Mouse (Mus musculus) natural killer cell, adult 2 months (primary cell): ENCODE measurements around the gene Dnase2b.

Experiments used
- DNase-seq, 2 experiments: peaks; one replicate each; pipeline ENCODE4 v3.0.0; 2022; ENCODE audit warnings: low spot score in 2 of 2

Gene Dnase2b

GRCm38 (mm10) chr3:146570148-146570782 is 45.1 kb downstream of the Dnase2b start, which contains the start of gene Uox:
Uox (plus strand) TSS chr3:146570426.
- DNase-seq: no peak

- no peak for DNase-seq
These were observed 45.8 kb downstream of the Dnase2b start for GRCm38 (mm10) chr3:146569594-146569993.

- DNase-seq: no peak
These were observed 47.4 kb downstream of the Dnase2b start for GRCm38 (mm10) chr3:146567884-146568530.

- no peak for DNase-seq
These were observed 48.0 kb downstream of the Dnase2b start for GRCm38 (mm10) chr3:146567366-146567765.

- DNase-seq: no peak
These were observed 50.4 kb downstream of the Dnase2b start for GRCm38 (mm10) chr3:146565065-146565411.

- peak; percentile 71 to 74 for DNase-seq
These were observed 50.9 kb downstream of the Dnase2b start for GRCm38 (mm10) chr3:146564268-146565064.

GRCm38 (mm10) chr3:146562936-146563335 is 52.5 kb downstream of the Dnase2b start:
- DNase-seq: no peak

- DNase-seq: no peak
These were observed 57.9 kb downstream of the Dnase2b start for GRCm38 (mm10) chr3:146557507-146557906.

- DNase-seq: no peak
These were observed 58.8 kb downstream of the Dnase2b start for GRCm38 (mm10) chr3:146556567-146556966.

- DNase-seq: no peak
These were observed 60.6 kb downstream of the Dnase2b start for GRCm38 (mm10) chr3:146554816-146555215.

- DNase-seq: no peak
These were observed 71.8 kb downstream of the Dnase2b start for GRCm38 (mm10) chr3:146543632-146544031.

- DNase-seq: no peak
These were observed 74.7 kb downstream of the Dnase2b start for GRCm38 (mm10) chr3:146540521-146541273.

- no peak for DNase-seq
These were observed 80.4 kb downstream of the Dnase2b start for GRCm38 (mm10) chr3:146534986-146535385.
